Mouse (Mus musculus) intestine, embryonic 15.5 days (tissue): ENCODE data around the gene Dbnl. TPM values are rescaled to one million over a fixed set of nuclear protein-coding genes. Genes with fewer than 3 reads are reported as not detected.

ENCODE experiments used
- ATAC-seq: fragments of 200-750 bp; cut with Nextera tagmentation; 2 replicates; pipeline ENCODE4 v1.8.0; 2017; ENCODE audit warnings: moderate TSS enrichment, moderate library complexity
- H3K27ac ChIP-seq: fragments of 300-500 bp; sonication (generic); 2 replicates; pipeline ENCODE4 v1.5.1; 2015; ENCODE audit warnings: mild to moderate bottlenecking, inconsistent platforms
- H3K27me3 ChIP-seq: fragments of 300-500 bp; sonication (generic); replicated peaks from 2 replicates; pipeline ENCODE4 v1.6.1; 2015; ENCODE audit warnings: inconsistent platforms
- H3K36me3 ChIP-seq: fragments of 300-500 bp; sonication (generic); 2 replicates; pipeline ENCODE4 v1.6.1; 2015; ENCODE audit warnings: inconsistent platforms
- H3K4me1 ChIP-seq: fragments of 300-500 bp; sonication (generic); replicated peaks from 2 replicates; pipeline ENCODE4 v1.6.1; 2015; ENCODE audit warnings: inconsistent platforms
- H3K4me2 ChIP-seq: fragments of 300-500 bp; sonication (generic); replicated peaks from 2 replicates; pipeline ENCODE4 v1.6.1; 2015; ENCODE audit warnings: mild to moderate bottlenecking, inconsistent platforms
- H3K4me3 ChIP-seq: fragments of 300-500 bp; sonication (generic); replicated peaks from 2 replicates; pipeline ENCODE4 v1.5.1; 2015; ENCODE audit warnings: inconsistent platforms
- H3K9ac ChIP-seq: fragments of 300-500 bp; sonication (generic); 2 replicates; pipeline ENCODE4 v1.6.1; 2015; ENCODE audit warnings: inconsistent platforms
- H3K9me3 ChIP-seq: fragments of 300-500 bp; sonication (generic); 2 replicates; pipeline ENCODE4 v1.6.1; 2016; ENCODE audit warnings: inconsistent platforms
- WGBS: fragments of 180-500 bp; shearing (Covaris S2); methylation state at CpG from one replicate; pipeline ENCODE4 v1.1.7; 2015; 5-methylcytosine and 5-hydroxymethylcytosine counted together
- polyA plus RNA-seq: library from polyadenylated mRNA; unstranded; fragments of >200 nt; fragmentation: Nextera tagmentation; extraction: Ambion mirVana; gene quantifications from 2 replicates; pipeline ENCODE4 v1.2.1, GENCODE M21; 2015

The Dbnl gene
- polyA plus RNA-seq, 1 experiment from 2014 or later = 127 TPM

GRCm38 (mm10) chr11:5848741-5849140 is 60.5 kb downstream of the Dbnl start:
- ATAC-seq = no peak
- Histone ChIP-seq H3K27ac (no peak overlapping the region), H3K36me3 (no peaks in the 10 kb centered on the region), H3K4me3 (no peak overlapping the region), H3K4me1 (no peaks in the 10 kb centered on the region), H3K9ac (no peak overlapping the region), H3K27me3 (no peaks in the 10 kb centered on the region), H3K9me3 (no peaks in the 10 kb centered on the region), H3K4me2 (no peak overlapping the region)
- 67% methylated on average over 6 of the region's 6 CpGs for WGBS

GRCm38 (mm10) chr11:5849316-5849715 is 61.0 kb downstream of the Dbnl start:
- no peaks in the 10 kb centered on the region for H3K27me3 ChIP-seq
- H3K27ac ChIP-seq = no peak overlapping the region
- H3K36me3 ChIP-seq = no peaks in the 10 kb centered on the region
- ATAC-seq = no peak
- no peaks in the 10 kb centered on the region for H3K9me3 ChIP-seq
- no peaks in the 10 kb centered on the region for H3K4me1 ChIP-seq
- H3K4me3 ChIP-seq = no peak overlapping the region
- 61% methylated on average over 2 of the region's 2 CpGs for whole genome bisulfite sequencing
- no peak overlapping the region for H3K9ac ChIP-seq
- H3K4me2 ChIP-seq = no peak overlapping the region

GRCm38 (mm10) chr11:5850452-5850851 is 62.2 kb downstream of the Dbnl start:
- no peaks in the 10 kb centered on the region for H3K4me1 ChIP-seq
- no peak overlapping the region for H3K4me3 ChIP-seq
- no peaks in the 10 kb centered on the region for H3K36me3 ChIP-seq
- ATAC-seq = no peak
- H3K9ac ChIP-seq = no peak overlapping the region
- 51% methylated on average over 5 of the region's 5 CpGs for whole genome bisulfite sequencing
- no peaks in the 10 kb centered on the region for H3K27me3 ChIP-seq
- no peaks in the 10 kb centered on the region for H3K9me3 ChIP-seq
- no peak overlapping the region for H3K27ac ChIP-seq
- no peak overlapping the region for H3K4me2 ChIP-seq

Other genes starting within 250 kb of the Dbnl start
- gene Ccdc117, start 246.3 kb upstream of the Dbnl start, polyA plus RNA-seq = 15.4 and 17.7 TPM in 2 replicates
- 0.08 and 0.16 TPM in 2 replicates for gene Ankrd36, start 218.8 kb upstream of the Dbnl start, polyA plus RNA-seq
- 209 and 230 TPM in 2 replicates for gene Mrps24, start 72.8 kb upstream of the Dbnl start, polyA plus RNA-seq
- gene Urgcp, start 26.1 kb upstream of the Dbnl start, polyA plus RNA-seq = 21.3 and 21.4 TPM in 2 replicates
- gene Pgam2, start 15.2 kb downstream of the Dbnl start, polyA plus RNA-seq = 10.4 and 10.8 TPM in 2 replicates
- 11.4 TPM in 2 replicates for gene Polm, start 49.5 kb downstream of the Dbnl start, polyA plus RNA-seq
- 36.4 and 38.4 TPM in 2 replicates for gene Aebp1, start 73.5 kb downstream of the Dbnl start, polyA plus RNA-seq
- gene Pold2, start 89.8 kb downstream of the Dbnl start, polyA plus RNA-seq = 137 TPM in 2 replicates
- gene Myl7, start 110.3 kb downstream of the Dbnl start, polyA plus RNA-seq = 68.3 and 73.5 TPM in 2 replicates
- gene Gck, start 161.6 kb downstream of the Dbnl start, polyA plus RNA-seq = 2.8 and 3.1 TPM in 2 replicates
- 48.7 and 51.8 TPM in 2 replicates for gene Ykt6, start 167.2 kb downstream of the Dbnl start, polyA plus RNA-seq